Mouse (Mus musculus): ENCODE data around the gene Fmo4. TPM values are rescaled to one million over a fixed set of nuclear protein-coding genes. Genes with fewer than 3 reads are reported as not detected.
A peak's percentile ranks its signal among the peaks of the same experiment; 100 is the strongest.

Fmo4 gene
- polyA plus RNA-seq (2014; fragmentation: Nextera tagmentation; extraction: Ambion mirVana), result 0.17 and 0.60 TPM in 2 replicates

- no peak within 1 kb of the TSS for H3K9ac ChIP-seq (ENCODE audit: low read depth, low read length)
- ATAC-seq (ENCODE audit: low FRiP score, low TSS enrichment), result no peak
- H3K4me1 ChIP-seq (ENCODE audit: control insufficient read depth, insufficient read depth, low read length), result no peaks in the 10 kb centered on the region
- no peak within 1 kb of the TSS for H3K4me3 ChIP-seq (ENCODE audit: low read length)
- no peaks in the 10 kb centered on the region for H3K9me3 ChIP-seq (ENCODE audit: control insufficient read depth, low read length)
- 58% methylated on average over 8 of the region's 8 CpGs for WGBS
- H3K27me3 ChIP-seq (ENCODE audit: control insufficient read depth, insufficient read depth, low read length), result no peaks in the 10 kb centered on the region
- H3K27ac ChIP-seq (ENCODE audit: low read depth, low read length), result peak within 1 kb of the TSS; percentile 47; the same call in 1 of the 2 replicates
- no peaks in the 10 kb centered on the region for H3K36me3 ChIP-seq (ENCODE audit: control insufficient read depth, insufficient read depth, low read length)
- no peak within 1 kb of the TSS for H3K4me2 ChIP-seq (replicated peaks; ENCODE audit: low read depth, low read length)
These were observed at the start of gene Fmo4 for GRCm38 (mm10) chr1:162813836-162814156. Gene Fmo4 (minus strand): TSS chr1:162813972.

GRCm38 (mm10) chr1:162862328-162862727, 48.6 kb upstream of the Fmo4 start:
- H3K4me2 ChIP-seq (replicated peaks; ENCODE audit: low read depth, low read length), result no peak overlapping the region
- no peak overlapping the region for H3K9ac ChIP-seq (ENCODE audit: low read depth, low read length)
- H3K4me1 ChIP-seq (ENCODE audit: control insufficient read depth, insufficient read depth, low read length), result 0 out of 2 replicates have a peak, but pooled peaks cover 5% of the 10 kb centered on the region
- no peak overlapping the region for H3K27ac ChIP-seq (ENCODE audit: low read depth, low read length)
- H3K27me3 ChIP-seq (ENCODE audit: control insufficient read depth, insufficient read depth, low read length), result no peaks in the 10 kb centered on the region
- H3K36me3 ChIP-seq (ENCODE audit: control insufficient read depth, insufficient read depth, low read length), result no peaks in the 10 kb centered on the region
- no peaks in the 10 kb centered on the region for H3K9me3 ChIP-seq (ENCODE audit: control insufficient read depth, low read length)
- ATAC-seq (ENCODE audit: low FRiP score, low TSS enrichment), result no peak
- WGBS, result 45% methylated on average over 1 of the region's 1 CpGs
- H3K4me3 ChIP-seq (ENCODE audit: low read length), result no peak overlapping the region

- WGBS, result 76% methylated on average over 9 of the region's 9 CpGs
- ATAC-seq (ENCODE audit: low FRiP score, low TSS enrichment), result 0 out of 2 replicates have a peak, but pooled peaks have one; percentile 36
These were observed 46.3 kb upstream of the Fmo4 start for GRCm38 (mm10) chr1:162859996-162860605.

GRCm38 (mm10) chr1:162859545-162859976, 45.8 kb upstream of the Fmo4 start:
- ATAC-seq (ENCODE audit: low FRiP score, low TSS enrichment), result peak; percentile 69; the same call in 1 of the 2 replicates
- 52% methylated on average over 10 of the region's 10 CpGs for WGBS
- Histone ChIP-seq H3K9me3 (ENCODE audit: control insufficient read depth, low read length) (no peaks in the 10 kb centered on the region), H3K27ac (ENCODE audit: low read depth, low read length) (no peak overlapping the region), H3K4me2 (replicated peaks; ENCODE audit: low read depth, low read length) (no peak overlapping the region), H3K36me3 (ENCODE audit: control insufficient read depth, insufficient read depth, low read length) (no peaks in the 10 kb centered on the region), H3K4me3 (ENCODE audit: low read length) (no peak overlapping the region), H3K9ac (ENCODE audit: low read depth, low read length) (no peak overlapping the region), H3K27me3 (ENCODE audit: control insufficient read depth, insufficient read depth, low read length) (no peaks in the 10 kb centered on the region), H3K4me1 (ENCODE audit: control insufficient read depth, insufficient read depth, low read length) (0 out of 2 replicates have a peak, but pooled peaks cover 5% of the 10 kb centered on the region)

More at GRCm38 (mm10) chr1:162859996-162860605, 46.3 kb upstream of the Fmo4 start:
- 0 out of 2 replicates have a peak, but pooled peaks cover 5% of the 10 kb centered on the region for H3K4me1 ChIP-seq (ENCODE audit: control insufficient read depth, insufficient read depth, low read length)
- no peak overlapping the region for H3K27ac ChIP-seq (ENCODE audit: low read depth, low read length)
- no peaks in the 10 kb centered on the region for H3K36me3 ChIP-seq (ENCODE audit: control insufficient read depth, insufficient read depth, low read length)
- H3K9ac ChIP-seq (ENCODE audit: low read depth, low read length), result no peak overlapping the region
- no peak overlapping the region for H3K4me2 ChIP-seq (replicated peaks; ENCODE audit: low read depth, low read length)
- no peaks in the 10 kb centered on the region for H3K9me3 ChIP-seq (ENCODE audit: control insufficient read depth, low read length)
- no peak overlapping the region for H3K4me3 ChIP-seq (ENCODE audit: low read length)
- no peaks in the 10 kb centered on the region for H3K27me3 ChIP-seq (ENCODE audit: control insufficient read depth, insufficient read depth, low read length)

GRCm38 (mm10) chr1:162858748-162859130, 45.0 kb upstream of the Fmo4 start:
- H3K4me3 ChIP-seq (ENCODE audit: low read length), result no peak overlapping the region
- ATAC-seq (ENCODE audit: low FRiP score, low TSS enrichment), result peak; percentile 47; the same call in 1 of the 2 replicates
- 0 out of 2 replicates have a peak, but pooled peaks cover 5% of the 10 kb centered on the region for H3K4me1 ChIP-seq (ENCODE audit: control insufficient read depth, insufficient read depth, low read length)
- 80% methylated on average over 12 of the region's 12 CpGs for WGBS
- H3K27me3 ChIP-seq (ENCODE audit: control insufficient read depth, insufficient read depth, low read length), result no peaks in the 10 kb centered on the region
- H3K9me3 ChIP-seq (ENCODE audit: control insufficient read depth, low read length), result no peaks in the 10 kb centered on the region
- H3K36me3 ChIP-seq (ENCODE audit: control insufficient read depth, insufficient read depth, low read length), result no peaks in the 10 kb centered on the region
- H3K27ac ChIP-seq (ENCODE audit: low read depth, low read length), result no peak overlapping the region
- H3K4me2 ChIP-seq (replicated peaks; ENCODE audit: low read depth, low read length), result no peak overlapping the region; the same call in 1 of the 2 replicates
- H3K9ac ChIP-seq (ENCODE audit: low read depth, low read length), result no peak overlapping the region; the same call in 1 of the 2 replicates

- no peak for ATAC-seq (ENCODE audit: low FRiP score, low TSS enrichment)
- 70% methylated on average over 18 of the region's 18 CpGs for WGBS
- Histone ChIP-seq H3K9ac (ENCODE audit: low read depth, low read length) (no peak overlapping the region; the same call in 1 of the 2 replicates), H3K4me1 (ENCODE audit: control insufficient read depth, insufficient read depth, low read length) (0 out of 2 replicates have a peak, but pooled peaks cover 5% of the 10 kb centered on the region), H3K9me3 (ENCODE audit: control insufficient read depth, low read length) (no peaks in the 10 kb centered on the region), H3K27me3 (ENCODE audit: control insufficient read depth, insufficient read depth, low read length) (no peaks in the 10 kb centered on the region), H3K4me3 (ENCODE audit: low read length) (no peak overlapping the region), H3K36me3 (ENCODE audit: control insufficient read depth, insufficient read depth, low read length) (no peaks in the 10 kb centered on the region), H3K4me2 (replicated peaks; ENCODE audit: low read depth, low read length) (no peak overlapping the region; the same call in 1 of the 2 replicates), H3K27ac (ENCODE audit: low read depth, low read length) (no peak overlapping the region)
These were observed 44.3 kb upstream of the Fmo4 start for GRCm38 (mm10) chr1:162857766-162858747.

GRCm38 (mm10) chr1:162853812-162854482, 40.2 kb upstream of the Fmo4 start:
- ATAC-seq (ENCODE audit: low FRiP score, low TSS enrichment), result no peak
- Histone ChIP-seq H3K4me1 (ENCODE audit: control insufficient read depth, insufficient read depth, low read length) (0 out of 2 replicates have a peak, but pooled peaks cover 3% of the 10 kb centered on the region), H3K36me3 (ENCODE audit: control insufficient read depth, insufficient read depth, low read length) (no peaks in the 10 kb centered on the region), H3K27ac (ENCODE audit: low read depth, low read length) (no peak overlapping the region), H3K27me3 (ENCODE audit: control insufficient read depth, insufficient read depth, low read length) (no peaks in the 10 kb centered on the region), H3K4me3 (ENCODE audit: low read length) (no peak overlapping the region), H3K9ac (ENCODE audit: low read depth, low read length) (no peak overlapping the region), H3K4me2 (replicated peaks; ENCODE audit: low read depth, low read length) (no peak overlapping the region), H3K9me3 (ENCODE audit: control insufficient read depth, low read length) (no peaks in the 10 kb centered on the region)
- 74% methylated on average over 3 of the region's 3 CpGs for WGBS

GRCm38 (mm10) chr1:162847554-162847953, 33.8 kb upstream of the Fmo4 start:
- no peak overlapping the region for H3K4me2 ChIP-seq (replicated peaks; ENCODE audit: low read depth, low read length)
- H3K4me1 ChIP-seq (ENCODE audit: control insufficient read depth, insufficient read depth, low read length), result no peaks in the 10 kb centered on the region
- H3K4me3 ChIP-seq (ENCODE audit: low read length), result no peak overlapping the region
- H3K9me3 ChIP-seq (ENCODE audit: control insufficient read depth, low read length), result no peaks in the 10 kb centered on the region
- no peaks in the 10 kb centered on the region for H3K36me3 ChIP-seq (ENCODE audit: control insufficient read depth, insufficient read depth, low read length)
- WGBS, result 98% methylated on average over 6 of the region's 6 CpGs
- H3K9ac ChIP-seq (ENCODE audit: low read depth, low read length), result no peak overlapping the region
- H3K27ac ChIP-seq (ENCODE audit: low read depth, low read length), result no peak overlapping the region
- no peaks in the 10 kb centered on the region for H3K27me3 ChIP-seq (ENCODE audit: control insufficient read depth, insufficient read depth, low read length)
- ATAC-seq (ENCODE audit: low FRiP score, low TSS enrichment), result no peak

Data from kidney, embryonic 14.5 days (tissue).